Mouse (Mus musculus): ENCODE measurements around the gene Adam1b. TPM values are rescaled to one million over a fixed set of nuclear protein-coding genes. Genes with fewer than 3 reads are reported as not detected.

Gene Adam1b
- total RNA-seq, 2 experiments from 2014 or later = not detected

DNA sequence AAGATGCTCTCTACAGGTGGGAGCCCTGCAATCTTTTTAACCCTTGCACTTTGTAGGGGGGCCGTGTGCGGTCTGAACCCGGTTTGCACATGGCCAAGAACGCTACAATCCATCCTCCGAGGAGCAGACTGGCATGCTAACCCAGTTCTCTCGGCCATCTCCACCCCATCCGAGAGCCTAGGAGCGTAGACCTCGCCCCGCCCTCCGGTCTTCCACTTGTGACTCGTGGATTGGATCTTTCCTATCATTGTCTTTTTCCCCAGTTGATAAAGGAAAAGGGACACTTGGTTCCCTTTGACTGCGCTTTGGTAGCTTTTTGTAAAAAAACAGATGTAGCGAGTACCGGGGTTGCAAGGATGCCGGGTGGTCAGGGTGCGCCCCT lies 51.6 kb downstream of the Adam1b start, which contains the start of gene Tmem116:
Gene Tmem116, plus strand, starts transcription at position 250 of the 382 bp plus-strand sequence.
- DNase-seq (ENCODE audit: low spot score in 2 of 2) = peak in 1 of 2 experiments; percentile 22
- TF ChIP-seq CTCF (conservative IDR thresholded peaks at IDR 0.05) = no peak

DNA sequence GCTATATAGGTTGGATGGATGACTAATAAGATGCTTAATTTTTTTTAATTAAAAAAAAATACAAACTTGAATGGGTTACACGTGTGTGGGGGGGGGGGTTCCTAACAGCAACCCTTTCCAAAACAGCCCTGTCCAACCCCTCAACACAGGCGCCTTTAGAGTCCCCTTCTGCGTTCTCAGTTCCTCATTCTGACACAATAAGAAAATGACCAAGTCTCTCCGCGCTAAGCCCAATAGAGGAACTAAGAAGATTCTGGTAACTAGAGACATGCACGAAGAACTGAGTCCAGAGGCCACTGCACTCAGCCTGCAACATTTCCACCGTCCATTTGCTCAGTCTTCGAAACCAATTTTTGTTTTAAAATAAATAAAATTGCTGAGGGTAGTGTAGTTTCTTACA lies 52.0 kb downstream of the Adam1b start:
- no peak for TF ChIP-seq CTCF (conservative IDR thresholded peaks at IDR 0.05)
- peak overlapping the region; percentile 88 for H3K4me3 ChIP-seq
- no peak for DNase-seq (ENCODE audit: low spot score in 2 of 2)
- peak overlapping the region; percentile 99 for H3K27ac ChIP-seq

More for the DNA sequence above, 51.6 kb downstream of the Adam1b start, which contains the start of gene Tmem116:
- H3K27ac ChIP-seq = peak within 1 kb of the TSS; percentile 99
- H3K4me3 ChIP-seq = peak within 1 kb of the TSS; percentile 88

DNA sequence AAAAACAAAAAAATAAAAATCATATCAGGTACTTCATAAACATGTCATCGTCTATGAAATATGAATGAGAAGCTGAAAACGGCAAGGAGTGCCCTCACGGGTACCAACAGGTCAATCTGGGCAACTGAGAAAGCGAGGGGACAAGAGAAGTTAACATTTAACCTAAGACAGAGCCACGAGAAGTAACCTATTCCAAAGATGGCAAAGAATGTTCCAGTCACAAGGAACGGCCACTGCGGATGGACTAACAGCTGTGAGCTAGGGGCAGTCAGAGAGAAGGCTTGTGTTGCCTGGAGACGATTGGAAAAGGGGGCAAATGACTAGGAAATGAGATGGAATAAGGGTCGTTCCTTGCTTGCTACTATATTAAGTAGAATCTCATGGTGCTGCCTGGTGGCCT lies 52.8 kb downstream of the Adam1b start:
- Histone ChIP-seq H3K4me3 (peak overlapping the region; percentile 88), H3K27ac (0 out of 2 replicates have a peak overlapping the region, but pooled peaks have one; percentile 23)
- TF ChIP-seq CTCF (conservative IDR thresholded peaks at IDR 0.05) = no peak
- no peak for DNase-seq (ENCODE audit: low spot score in 2 of 2)

Other genes starting within 250 kb of the Adam1b start
- gene Trafd1, start 117.8 kb downstream of the Adam1b start, total RNA-seq (2021) = 10 to 100 TPM; 79.8 to 82.8 TPM
- gene Naa25, start 105.5 kb downstream of the Adam1b start, total RNA-seq (2021) = 10 to 100 TPM; 37.2 to 40.9 TPM
- 1 to 10 TPM; 7.7 to 8.6 TPM for gene Tmem116, start 51.5 kb downstream of the Adam1b start, total RNA-seq (2021)
- 100 to 1,000 TPM; 127 to 144 TPM for gene Erp29, start 50.9 kb downstream of the Adam1b start, total RNA-seq (2021)
- gene Adam1a, start 42.0 kb upstream of the Adam1b start, total RNA-seq (2021) = 10 to 100 TPM; 17.7 to 22.9 TPM
- not detected for gene Gm42878, start 42.0 kb upstream of the Adam1b start, total RNA-seq (2021)
- gene Mapkapk5, start 42.5 kb upstream of the Adam1b start, total RNA-seq (2021) = 10 to 100 TPM; 68.1 to 76.2 TPM
- 100 to 1,000 TPM; 125 to 134 TPM for gene Aldh2, start 90.4 kb upstream of the Adam1b start, total RNA-seq (2021)
- gene Acad12, start 115.5 kb upstream of the Adam1b start, total RNA-seq (2021) = 1 to 10 TPM; 5.5 to 6.8 TPM
- 1 to 10 TPM; 4.2 to 4.3 TPM for gene Acad10, start 157.1 kb upstream of the Adam1b start, total RNA-seq (2021)
- 10 to 100 TPM; 67.8 to 68.4 TPM for gene Brap, start 157.1 kb upstream of the Adam1b start, total RNA-seq (2021)
- 100 to 1,000 TPM; 216 to 227 TPM for gene Atxn2, start 207.9 kb upstream of the Adam1b start, total RNA-seq (2021)

All from layer of hippocampus, adult 2 months (tissue).